Comparison of ENCODE assay signal across 8 mouse cellular contexts in genomic region chr10:7867666-7868030, GRCm38 (mm10). TPM values are rescaled to one million over a fixed set of nuclear protein-coding genes. Genes with fewer than 3 reads are reported as not detected.
DNase-seq lines count a peak whose midpoint lies in the region; ATAC-seq and TF ChIP-seq lines count a peak whose summit lies in the region.

No protein-coding gene starts in this region.

- H3K36me3 ChIP-seq in kidney, embryonic 15.5 days = no peaks in the 10 kb centered on the region
- H3K36me3 ChIP-seq in forebrain, embryonic 10.5 days (replicated peaks) = no peaks in the 10 kb centered on the region
- no peaks in the 10 kb centered on the region for H3K36me3 ChIP-seq in intestine, embryonic 16.5 days (ENCODE audit: control insufficient read depth, insufficient read depth, low read length)
- H3K36me3 ChIP-seq in kidney, adult 2 months (ENCODE audit: control insufficient read depth, insufficient read depth, low read length) = no peaks in the 10 kb centered on the region

- peaks cover 32% of the 10 kb centered on the region for H3K27me3 ChIP-seq in kidney, embryonic 15.5 days
- peaks cover 33% of the 10 kb centered on the region for H3K27me3 ChIP-seq in forebrain, embryonic 10.5 days (ENCODE audit: poor library complexity, severe bottlenecking)
- peaks cover 13% of the 10 kb centered on the region; the same call in 1 of the 2 replicates for H3K27me3 ChIP-seq in intestine, embryonic 16.5 days (replicated peaks; ENCODE audit: control insufficient read depth, insufficient read depth, low read length)
- H3K27me3 ChIP-seq in kidney, adult 2 months (replicated peaks; ENCODE audit: control insufficient read depth, insufficient read depth, low read length) = no peaks in the 10 kb centered on the region

- 20% methylated on average over 21 of the region's 21 CpGs for WGBS in kidney, embryonic 15.5 days
- WGBS in forebrain, embryonic 10.5 days = 25% methylated on average over 21 of the region's 21 CpGs
- WGBS in intestine, embryonic 16.5 days = 22% methylated on average over 21 of the region's 21 CpGs
- WGBS in kidney, adult 2 months = 30% methylated on average over 21 of the region's 21 CpGs

- no peak for DNase-seq in kidney, postnatal 25 days
- DNase-seq in forebrain, embryonic 10.5 days (ENCODE audit: extremely low spot score, low spot score) = no peak
- DNase-seq in neural tube, embryonic 10.5 days (ENCODE audit: extremely low spot score, low spot score) = peak; percentile 52
- DNase-seq in spleen, postnatal 10 days (ENCODE audit: low spot score in 2 of 2) = no peak
- no peak for DNase-seq in right cerebral cortex, adult 18-20 months
- no peak for DNase-seq in kidney, adult 2 months

- peaks cover 10% of the 10 kb centered on the region for H3K4me1 ChIP-seq in kidney, embryonic 15.5 days
- peaks cover 27% of the 10 kb centered on the region for H3K4me1 ChIP-seq in forebrain, embryonic 10.5 days
- H3K4me1 ChIP-seq in intestine, embryonic 16.5 days (ENCODE audit: control insufficient read depth, insufficient read depth, low read length) = no peaks in the 10 kb centered on the region
- H3K4me1 ChIP-seq in kidney, adult 2 months (ENCODE audit: control insufficient read depth, insufficient read depth, low read length) = no peaks in the 10 kb centered on the region

- no peak overlapping the region for H3K27ac ChIP-seq in kidney, embryonic 15.5 days
- peak overlapping the region; percentile 35; the same call in 1 of the 2 replicates for H3K27ac ChIP-seq in forebrain, embryonic 10.5 days
- no peak overlapping the region for H3K27ac ChIP-seq in intestine, embryonic 16.5 days (ENCODE audit: low read length)
- no peak overlapping the region for H3K27ac ChIP-seq in kidney, adult 2 months (ENCODE audit: insufficient read depth, low read depth, low read length)

- TF ChIP-seq POLR2A in kidney, adult 2 months (IDR thresholded peaks at IDR 0.05; ENCODE audit: low read depth, low read length) = no peak

- 0 out of 2 replicates have a peak, but pooled peaks have one; percentile 40 for ATAC-seq in kidney, embryonic 15.5 days (replicated peaks; ENCODE audit: low FRiP score)
- no peak for ATAC-seq in intestine, embryonic 16.5 days

- H3K4me3 ChIP-seq in kidney, embryonic 15.5 days (replicated peaks) = peak overlapping the region; percentile 45
- peak overlapping the region; percentile 55 for H3K4me3 ChIP-seq in forebrain, embryonic 10.5 days
- H3K4me3 ChIP-seq in intestine, embryonic 16.5 days (ENCODE audit: low read length) = peak overlapping the region; percentile 34
- H3K4me3 ChIP-seq in kidney, adult 2 months (ENCODE audit: insufficient read depth, low read depth, low read length) = no peak overlapping the region

- peak overlapping the region; percentile 44 for H3K9ac ChIP-seq in kidney, embryonic 15.5 days
- H3K9ac ChIP-seq in intestine, embryonic 16.5 days (ENCODE audit: low read depth, low read length) = peak overlapping the region; percentile 41

- H3K4me2 ChIP-seq in kidney, embryonic 15.5 days = peak overlapping the region; percentile 85
- H3K4me2 ChIP-seq in intestine, embryonic 16.5 days (ENCODE audit: low read depth, low read length) = peak overlapping the region; percentile 59

- no peaks in the 10 kb centered on the region for H3K9me3 ChIP-seq in kidney, embryonic 15.5 days (replicated peaks)
- H3K9me3 ChIP-seq in forebrain, embryonic 10.5 days = peaks cover 5% of the 10 kb centered on the region; the same call in 1 of the 2 replicates
- H3K9me3 ChIP-seq in intestine, embryonic 16.5 days (ENCODE audit: control insufficient read depth, low read length) = no peaks in the 10 kb centered on the region

- no peak for TF ChIP-seq CTCF in kidney, adult 2 months (conservative IDR thresholded peaks at IDR 0.05; ENCODE audit: insufficient read depth, insufficient read length, low read depth, low read length)

RNA-seq across cellular contexts. Expression of gene Zc3h12d, which starts 35.4 kb away (rescaled TPM):
- polyA plus RNA-seq in kidney, embryonic 15.5 days (2015; fragmentation: Nextera tagmentation; extraction: Ambion mirVana) = 0.14 TPM in 2 replicates
- 0.11 TPM in 1 of 2 replicates, not detected in the other for polyA plus RNA-seq in forebrain, embryonic 10.5 days (2016; fragmentation: Nextera tagmentation; extraction: Ambion mirVana)
- 0.67 and 0.78 TPM in 2 replicates for polyA plus RNA-seq in intestine, embryonic 16.5 days (2015; fragmentation: Nextera tagmentation; extraction: Ambion mirVana)
- polyA plus RNA-seq in kidney, adult 2 months (2012; rRNA removed) = 0.98 and 1.8 TPM in 2 replicates
